Mouse (Mus musculus) liver, postnatal 0 days (tissue): ENCODE measurements around the gene Obsl1. TPM values are rescaled to one million over a fixed set of nuclear protein-coding genes. Genes with fewer than 3 reads are reported as not detected.

Experiments
- ATAC-seq: fragments of 200-750 bp; cut with Nextera tagmentation; 2 replicates; pipeline ENCODE4 v1.8.0; 2017; ENCODE audit warnings: mild to moderate bottlenecking, moderate library complexity
- DNase-seq: peaks from one replicate; pipeline ENCODE4 v3.0.0-alpha.2; 2016
- H3K27ac ChIP-seq: fragments of 300-500 bp; sonication (generic); 2 replicates; pipeline ENCODE4 v1.5.1; 2014; ENCODE audit warnings: antibody characterized with exemption, moderate library complexity, mild to moderate bottlenecking, low read depth
- H3K27me3 ChIP-seq: fragments of 300-500 bp; sonication (generic); 2 replicates; pipeline ENCODE4 v1.6.1; 2014; ENCODE audit warnings: low read length, control low read depth, mixed read lengths; ENCODE audit not compliant: insufficient read depth
- H3K36me3 ChIP-seq: fragments of 300-500 bp; sonication (generic); replicated peaks from 2 replicates; pipeline ENCODE4 v1.6.1; 2014; ENCODE audit warnings: mild to moderate bottlenecking, control low read depth, low read length, moderate library complexity, mixed read lengths; ENCODE audit not compliant: insufficient read depth
- H3K4me1 ChIP-seq: fragments of 300-500 bp; sonication (generic); 2 replicates; pipeline ENCODE4 v1.6.1; 2014; ENCODE audit warnings: antibody characterized with exemption, mild to moderate bottlenecking, control low read depth; ENCODE audit not compliant: insufficient read depth
- H3K4me2 ChIP-seq: fragments of 300-500 bp; sonication (generic); 2 replicates; pipeline ENCODE4 v1.6.1; 2014; ENCODE audit warnings: low read depth, mild to moderate bottlenecking, low read length, moderate library complexity, mixed read lengths
- H3K4me3 ChIP-seq: fragments of 300-500 bp; sonication (generic); 2 replicates; pipeline ENCODE4 v1.5.1; 2014; ENCODE audit warnings: low read depth, low read length
- H3K9ac ChIP-seq: fragments of 300-500 bp; sonication (generic); replicated peaks from 2 replicates; pipeline ENCODE4 v1.6.1; 2014; ENCODE audit warnings: mild to moderate bottlenecking, moderate library complexity
- H3K9me3 ChIP-seq: fragments of 300-500 bp; sonication (generic); 2 replicates; pipeline ENCODE4 v1.6.1; 2016; ENCODE audit warnings: mild to moderate bottlenecking, control low read depth, low read length, mixed read lengths
- CTCF ChIP-seq: sonication (generic); IDR thresholded peaks from 2 replicates; pipeline ENCODE4 v1.5.1; 2016; ENCODE audit warnings: antibody characterized with exemption, low read depth
- EP300 ChIP-seq: IDR thresholded peaks from 2 replicates; pipeline ENCODE4 v1.6.1; 2016; ENCODE audit warnings: antibody characterized with exemption, low read depth, mild to moderate bottlenecking
- WGBS: fragments of 180-500 bp; shearing (Covaris S2); extraction: QIAGEN DNeasy Blood & Tissue Kit; methylation state at CpG from one replicate; pipeline ENCODE4 v1.1.7; 2014; ENCODE audit not compliant: insufficient replicate concordance; 5-methylcytosine and 5-hydroxymethylcytosine counted together
- polyA plus RNA-seq: library from polyadenylated mRNA; unstranded; fragments of >200 nt; fragmentation: Nextera tagmentation; extraction: Ambion mirVana; gene quantifications from 2 replicates; pipeline ENCODE4 v1.2.1, GENCODE M21; 2015

The Obsl1 gene
- polyA plus RNA-seq, 1 experiment from 2014 or later, result 3.4 TPM

GRCm38 (mm10) chr1:75445141-75445701 is 61.0 kb downstream of the Obsl1 start:
- DNase-seq (no peak), ATAC-seq (peak; percentile 25)
- Histone ChIP-seq H3K36me3 (0 out of 2 replicates have a peak, but pooled peaks cover 7% of the 10 kb centered on the region), H3K4me1 (peaks cover 34% of the 10 kb centered on the region), H3K27me3 (peaks cover 41% of the 10 kb centered on the region), H3K9me3 (no peaks in the 10 kb centered on the region), H3K27ac (no peak overlapping the region), H3K9ac (no peak overlapping the region), H3K4me3 (no peak overlapping the region), H3K4me2 (peak overlapping the region; percentile 27)
- 8% methylated on average over 8 of the region's 9 CpGs for WGBS
- TF ChIP-seq CTCF, result no peak
- TF ChIP-seq EP300, result no peak

DNA sequence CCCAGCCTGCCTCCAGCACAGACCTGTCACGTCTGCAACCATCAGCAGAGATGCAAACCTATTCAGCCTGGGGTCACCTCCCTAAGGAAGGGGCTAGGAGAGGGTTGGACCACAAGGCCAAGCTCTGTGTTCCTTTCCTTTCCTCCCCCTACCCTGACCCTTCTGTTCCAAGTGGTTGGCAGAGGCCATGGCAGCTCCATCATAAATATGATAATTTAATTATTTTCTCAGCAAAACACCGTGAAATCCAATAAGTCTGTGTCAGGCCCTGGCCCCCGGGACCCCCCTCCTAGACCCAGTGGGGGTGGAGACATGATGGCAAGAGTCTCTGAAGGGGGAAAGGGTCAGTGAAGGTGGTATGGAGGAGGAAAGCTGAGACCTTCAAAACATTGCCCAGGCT is 62.0 kb downstream of the Obsl1 start:
- H3K4me1 ChIP-seq, result peaks cover 24% of the 10 kb centered on the region
- TF ChIP-seq EP300 (no peak), CTCF (no peak)
- WGBS, result 43% methylated on average over 3 of the region's 3 CpGs
- H3K9me3 ChIP-seq, result no peaks in the 10 kb centered on the region
- 0 out of 2 replicates have a peak, but pooled peaks cover 7% of the 10 kb centered on the region for H3K36me3 ChIP-seq
- no peak overlapping the region for H3K9ac ChIP-seq
- DNase-seq (no peak), ATAC-seq (no peak)
- H3K27ac ChIP-seq, result no peak overlapping the region
- no peak overlapping the region for H3K4me2 ChIP-seq
- H3K4me3 ChIP-seq, result no peak overlapping the region
- peaks cover 31% of the 10 kb centered on the region for H3K27me3 ChIP-seq

- 0 out of 2 replicates have a peak, but pooled peaks cover 7% of the 10 kb centered on the region for H3K36me3 ChIP-seq
- ATAC-seq (no peak), DNase-seq (no peak)
- WGBS, result 60% methylated on average over 13 of the region's 13 CpGs
- no peak overlapping the region for H3K4me2 ChIP-seq
- H3K27me3 ChIP-seq, result peaks cover 23% of the 10 kb centered on the region
- peaks cover 20% of the 10 kb centered on the region for H3K4me1 ChIP-seq
- no peaks in the 10 kb centered on the region for H3K9me3 ChIP-seq
- TF ChIP-seq EP300, result no peak
- TF ChIP-seq CTCF, result no peak
- no peak overlapping the region for H3K9ac ChIP-seq
- H3K4me3 ChIP-seq, result no peak overlapping the region
- H3K27ac ChIP-seq, result no peak overlapping the region
Measured at GRCm38 (mm10) chr1:75443247-75444024, 62.8 kb downstream of the Obsl1 start.

GRCm38 (mm10) chr1:75442811-75443210 is 63.4 kb downstream of the Obsl1 start:
- peaks cover 16% of the 10 kb centered on the region for H3K4me1 ChIP-seq
- 75% methylated on average over 8 of the region's 8 CpGs for WGBS
- H3K27me3 ChIP-seq, result peaks cover 17% of the 10 kb centered on the region
- no peak overlapping the region for H3K9ac ChIP-seq
- DNase-seq, result no peak
- ATAC-seq, result no peak
- no peaks in the 10 kb centered on the region for H3K9me3 ChIP-seq
- H3K36me3 ChIP-seq, result 0 out of 2 replicates have a peak, but pooled peaks cover 10% of the 10 kb centered on the region
- TF ChIP-seq EP300, result no peak
- TF ChIP-seq CTCF, result no peak
- H3K27ac ChIP-seq, result no peak overlapping the region
- H3K4me2 ChIP-seq, result no peak overlapping the region
- H3K4me3 ChIP-seq, result no peak overlapping the region

GRCm38 (mm10) chr1:75442171-75442570 is 64.1 kb downstream of the Obsl1 start:
- DNase-seq (peak; percentile 25), ATAC-seq (no peak)
- no peak overlapping the region for H3K9ac ChIP-seq
- H3K9me3 ChIP-seq, result no peaks in the 10 kb centered on the region
- peaks cover 10% of the 10 kb centered on the region for H3K4me1 ChIP-seq
- H3K4me3 ChIP-seq, result no peak overlapping the region
- TF ChIP-seq EP300 (no peak), CTCF (no peak)
- 0 out of 2 replicates have a peak, but pooled peaks cover 10% of the 10 kb centered on the region for H3K36me3 ChIP-seq
- WGBS, result 80% methylated on average over 9 of the region's 9 CpGs
- no peak overlapping the region for H3K27ac ChIP-seq
- no peak overlapping the region for H3K4me2 ChIP-seq
- peaks cover 12% of the 10 kb centered on the region; the same call in 1 of the 2 replicates for H3K27me3 ChIP-seq

GRCm38 (mm10) chr1:75441471-75441996 is 64.7 kb downstream of the Obsl1 start:
- no peak for TF ChIP-seq EP300
- no peak for TF ChIP-seq CTCF
- WGBS, result 86% methylated on average over 15 of the region's 15 CpGs
- no peak overlapping the region for H3K4me2 ChIP-seq
- H3K4me1 ChIP-seq, result peaks cover 8% of the 10 kb centered on the region
- H3K4me3 ChIP-seq, result no peak overlapping the region
- 0 out of 2 replicates have a peak, but pooled peaks cover 10% of the 10 kb centered on the region for H3K36me3 ChIP-seq
- H3K9me3 ChIP-seq, result no peaks in the 10 kb centered on the region
- DNase-seq, result no peak
- H3K27me3 ChIP-seq, result peaks cover 7% of the 10 kb centered on the region; the same call in 1 of the 2 replicates
- ATAC-seq, result no peak
- no peak overlapping the region for H3K27ac ChIP-seq
- no peak overlapping the region for H3K9ac ChIP-seq
